Mouse (Mus musculus): ENCODE measurements around the gene Cend1.

Cend1 gene

GRCm38 (mm10) chr7:141391625-141392551 lies 37.4 kb downstream of the Cend1 start, which contains the start of gene Taldo1:
TSS of gene Taldo1 (plus strand) at chr7:141392199.
- DNase-seq (ENCODE audit: low read depth): peak; percentile 78

DNA sequence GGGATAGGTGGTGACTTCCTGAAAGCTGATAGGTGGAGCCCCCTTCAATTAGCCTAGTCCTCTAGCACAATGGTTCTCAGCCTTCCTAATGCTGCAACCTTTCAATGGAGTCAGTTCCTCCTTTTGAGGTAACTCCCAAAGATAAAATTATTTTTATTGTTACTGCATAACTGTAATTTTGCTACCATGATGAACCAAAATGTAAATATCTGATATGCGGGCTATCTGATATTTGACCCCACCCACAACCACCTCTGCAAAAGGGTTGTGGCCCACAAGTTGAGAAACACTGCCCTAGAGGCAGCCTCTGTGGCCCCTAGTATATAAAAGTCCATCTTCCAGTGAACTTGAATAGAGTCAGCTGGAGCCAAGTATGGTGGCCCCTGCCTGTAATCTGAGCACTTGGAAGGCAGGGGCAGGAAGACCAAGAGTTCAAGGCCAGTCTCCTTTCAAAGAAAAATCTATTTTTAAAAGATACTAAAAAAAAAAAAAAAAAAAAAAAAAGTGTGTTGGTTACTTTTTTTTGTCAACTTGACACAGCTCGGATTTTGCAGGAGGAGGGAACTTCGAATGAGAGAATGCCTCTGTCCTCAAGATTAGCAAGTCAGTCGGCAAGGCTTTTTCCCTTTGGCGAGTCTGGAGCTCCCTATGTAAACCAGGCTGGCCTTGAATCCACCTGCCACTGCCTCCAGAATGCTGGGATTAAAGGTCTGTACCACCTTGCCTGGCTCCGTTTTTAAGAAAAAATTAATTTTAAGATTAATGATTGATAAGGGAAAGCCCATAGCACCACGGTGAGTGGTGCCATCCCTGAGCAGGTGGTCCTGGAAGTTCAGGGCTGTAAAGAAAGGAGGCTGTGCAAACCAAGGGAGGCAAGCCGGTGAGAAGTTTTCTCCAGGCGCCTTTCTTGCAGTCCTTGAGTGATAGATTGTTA lies 38.7 kb downstream of the Cend1 start:
- no peak for DNase-seq (ENCODE audit: low read depth)

DNA sequence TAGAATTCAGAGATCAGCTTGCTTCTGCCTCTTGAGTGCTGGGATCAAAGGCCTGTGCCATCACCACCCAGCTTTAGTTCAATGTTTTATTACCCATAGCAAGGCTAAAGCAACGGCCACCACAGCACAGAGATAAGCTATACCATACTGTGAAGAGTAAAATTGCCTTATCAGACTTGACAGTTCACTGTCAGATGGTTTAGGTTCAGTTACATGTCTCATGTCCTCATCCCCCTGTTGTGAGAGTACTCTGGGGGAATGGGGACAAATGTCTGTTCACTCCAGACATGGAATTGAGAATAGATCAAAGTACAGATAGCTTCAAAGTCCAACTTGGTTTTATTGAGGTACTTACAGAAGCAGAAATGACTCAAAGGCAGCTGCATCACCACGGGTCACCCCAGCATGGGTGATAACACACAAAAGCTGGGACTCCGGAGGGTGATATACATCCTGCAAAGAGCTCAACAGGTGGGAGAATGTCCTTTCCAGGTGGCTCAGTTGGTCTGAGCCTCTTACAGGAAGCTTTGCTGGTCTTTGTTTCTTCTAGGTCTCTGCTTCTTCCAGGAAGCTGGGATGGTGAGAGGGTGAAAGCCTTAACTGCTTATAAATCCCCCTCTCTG lies 40.7 kb downstream of the Cend1 start:
- DNase-seq (ENCODE audit: low read depth): no peak

DNA sequence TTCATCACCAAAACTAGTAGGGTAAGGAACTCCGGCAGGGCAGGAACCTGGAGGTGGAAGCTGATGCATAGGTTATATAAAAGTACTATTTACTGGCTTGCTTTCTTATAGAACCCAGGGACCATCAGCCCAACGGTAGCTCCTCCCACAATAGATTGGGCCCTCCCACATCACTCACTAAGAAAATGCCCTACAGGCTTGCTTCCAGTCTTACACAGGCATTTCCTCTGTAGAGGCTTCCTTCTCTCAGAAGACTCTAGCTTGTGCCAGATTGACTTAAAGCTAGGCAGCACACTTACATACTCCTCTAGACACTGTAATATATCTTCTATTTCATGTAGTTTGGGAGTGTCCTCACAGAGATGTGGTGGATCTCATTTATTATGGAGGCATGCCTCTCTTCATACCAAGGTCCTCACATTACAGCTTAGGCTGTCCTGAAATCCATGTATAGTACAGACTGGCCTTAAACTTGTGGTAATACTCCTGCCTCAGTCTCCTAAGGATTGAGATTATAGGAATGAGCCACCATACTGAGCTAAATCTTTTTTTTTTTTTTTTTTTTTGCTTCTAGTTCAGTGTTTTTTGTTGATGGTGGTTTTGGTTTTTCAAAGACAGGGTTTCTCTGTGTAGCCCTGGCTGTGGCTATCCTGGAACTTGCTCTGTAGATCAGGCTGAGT lies 41.3 kb downstream of the Cend1 start:
- DNase-seq (ENCODE audit: low read depth): no peak

DNA sequence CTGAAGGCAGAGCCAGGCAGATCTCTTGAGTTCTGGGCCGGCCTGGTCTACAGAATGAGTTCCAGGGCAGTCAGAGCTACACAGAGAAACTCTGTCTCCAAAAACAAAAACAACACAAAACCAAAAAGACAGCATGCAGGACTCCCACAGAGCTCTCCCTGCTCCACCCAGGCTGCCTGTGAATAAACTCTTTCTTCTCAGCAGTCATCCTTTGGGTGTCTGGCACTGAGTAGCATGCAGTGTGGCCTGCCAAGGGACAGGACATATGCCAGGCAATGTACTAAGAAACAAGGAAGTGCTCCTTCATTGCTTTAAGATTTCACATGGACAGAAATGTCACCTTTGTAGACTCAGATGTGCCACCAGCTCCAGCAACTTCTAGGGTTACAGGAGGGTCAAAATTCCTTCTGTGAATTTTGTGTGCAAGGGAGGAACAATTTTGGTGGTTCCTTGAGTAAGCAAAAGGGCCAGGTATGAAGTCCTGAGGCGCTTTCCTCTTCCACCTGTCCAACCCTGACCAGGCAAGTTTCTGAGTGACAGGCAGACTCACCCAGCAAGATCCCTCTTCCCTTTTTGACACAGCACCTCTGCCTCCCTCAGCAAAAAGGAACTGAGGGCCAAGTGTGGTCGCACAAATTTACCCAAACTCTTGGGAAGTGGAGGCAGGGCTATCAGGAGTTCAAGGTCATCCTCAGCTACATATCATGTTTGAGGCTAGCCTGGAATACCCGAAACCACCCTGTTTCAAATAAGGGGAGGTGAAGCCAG lies 48.0 kb downstream of the Cend1 start:
- DNase-seq (ENCODE audit: low read depth): peak; percentile 34

GRCm38 (mm10) chr7:141379584-141379983 lies 49.7 kb downstream of the Cend1 start:
- no peak for DNase-seq (ENCODE audit: low read depth)
